Mouse (Mus musculus) granulocyte monocyte progenitor cell, adult 5-6 weeks (primary cell): ENCODE results near the gene Mmachc. TPM values are rescaled to one million over a fixed set of nuclear protein-coding genes. Genes with fewer than 3 reads are reported as not detected.

Experiments
- ATAC-seq: replicated peaks from 2 replicates; pipeline ENCODE4 v1.8.0; 2016; ENCODE audit warnings: mild to moderate bottlenecking, moderate TSS enrichment, inconsistent platforms; ENCODE audit not compliant: poor library complexity, severe bottlenecking
- total RNA-seq, 2 experiments: library from RNA; stranded (forward) in 1 of 2; stranded (reverse) in 1 of 2; fragments of 200-712, 200-1000 nt in 1 of 2; fragments of >200 nt in 1 of 2; fragmentation: Nextera tagmentation in 1 of 2; gene quantifications; 2 replicates each; pipeline ENCODE4 v1.2.3; 2014 to 2017

Mmachc gene
- total RNA-seq, 2 experiments from 2014 or later, result 19.2 to 31.0 TPM

GRCm38 (mm10) chr4:116655100-116655499, 53.1 kb downstream of the Mmachc start:
- ATAC-seq, result peak; percentile 44

GRCm38 (mm10) chr4:116653228-116653627, 55.0 kb downstream of the Mmachc start:
- ATAC-seq, result no peak

Other genes starting within 250 kb of the Mmachc start
- 8.3 and 20.5 TPM in 2 replicates for gene Mast2, start 244.2 kb downstream of the Mmachc start, total RNA-seq (2014; fragmentation: Nextera tagmentation)
- 8.3 and 12.2 TPM in 2 replicates for gene Mast2, start 244.2 kb downstream of the Mmachc start, total RNA-seq (2017)
- gene Ipp, start 200.9 kb downstream of the Mmachc start, total RNA-seq (2014; fragmentation: Nextera tagmentation), result 14.1 and 14.6 TPM in 2 replicates
- 10.6 and 14.2 TPM in 2 replicates for gene Ipp, start 200.9 kb downstream of the Mmachc start, total RNA-seq (2017)
- gene Tmem69, start 152.5 kb downstream of the Mmachc start, total RNA-seq (2014; fragmentation: Nextera tagmentation), result 20.2 and 45.2 TPM in 2 replicates
- 13.7 and 22.3 TPM in 2 replicates for gene Tmem69, start 152.5 kb downstream of the Mmachc start, total RNA-seq (2017)
- 54.0 and 64.3 TPM in 2 replicates for gene Gpbp1l1, start 150.7 kb downstream of the Mmachc start, total RNA-seq (2014; fragmentation: Nextera tagmentation)
- 125 and 148 TPM in 2 replicates for gene Gpbp1l1, start 150.7 kb downstream of the Mmachc start, total RNA-seq (2017)
- 11.4 TPM in 1 of 2 replicates, not detected in the other for gene Ccdc17, start 111.8 kb downstream of the Mmachc start, total RNA-seq (2014; fragmentation: Nextera tagmentation)
- 0.26 and 0.43 TPM in 2 replicates for gene Ccdc17, start 111.8 kb downstream of the Mmachc start, total RNA-seq (2017)
- 190 and 192 TPM in 2 replicates for gene Nasp, start 80.5 kb downstream of the Mmachc start, total RNA-seq (2014; fragmentation: Nextera tagmentation)
- 397 and 446 TPM in 2 replicates for gene Nasp, start 80.5 kb downstream of the Mmachc start, total RNA-seq (2017)
- gene Akr1a1, start 56.7 kb downstream of the Mmachc start, total RNA-seq (2014; fragmentation: Nextera tagmentation), result 398 and 454 TPM in 2 replicates
- gene Akr1a1, start 56.7 kb downstream of the Mmachc start, total RNA-seq (2017), result 580 and 694 TPM in 2 replicates
- 255 and 303 TPM in 2 replicates for gene Prdx1, start 22.9 kb downstream of the Mmachc start, total RNA-seq (2014; fragmentation: Nextera tagmentation)
- 264 and 283 TPM in 2 replicates for gene Prdx1, start 22.9 kb downstream of the Mmachc start, total RNA-seq (2017)
- gene Ccdc163, start 103 bp upstream of the Mmachc start, total RNA-seq (2014; fragmentation: Nextera tagmentation), result 47.8 and 66.8 TPM in 2 replicates
- 13.6 and 18.8 TPM in 2 replicates for gene Ccdc163, start 103 bp upstream of the Mmachc start, total RNA-seq (2017)
- 7.3 and 9.3 TPM in 2 replicates for gene Tesk2, start 12.5 kb upstream of the Mmachc start, total RNA-seq (2014; fragmentation: Nextera tagmentation)
- gene Tesk2, start 12.5 kb upstream of the Mmachc start, total RNA-seq (2017), result 7.3 and 11.1 TPM in 2 replicates
- 23.3 and 24.4 TPM in 2 replicates for gene Toe1, start 99.2 kb upstream of the Mmachc start, total RNA-seq (2014; fragmentation: Nextera tagmentation)
- gene Toe1, start 99.2 kb upstream of the Mmachc start, total RNA-seq (2017), result 39.7 and 58.6 TPM in 2 replicates
- gene Mutyh, start 99.3 kb upstream of the Mmachc start, total RNA-seq (2014; fragmentation: Nextera tagmentation), result 13.0 and 17.2 TPM in 2 replicates
- 4.5 and 5.8 TPM in 2 replicates for gene Mutyh, start 99.3 kb upstream of the Mmachc start, total RNA-seq (2017)
- not detected in 2 replicates for gene Hpdl, start 113.3 kb upstream of the Mmachc start, total RNA-seq (2014; fragmentation: Nextera tagmentation)
- gene Hpdl, start 113.3 kb upstream of the Mmachc start, total RNA-seq (2017), result 0.62 and 0.78 TPM in 2 replicates
- gene Zswim5, start 169.0 kb upstream of the Mmachc start, total RNA-seq (2014; fragmentation: Nextera tagmentation), result 0.85 TPM in 1 of 2 replicates, not detected in the other
- 0.17 TPM in 1 of 2 replicates, not detected in the other for gene Zswim5, start 169.0 kb upstream of the Mmachc start, total RNA-seq (2017)